ENCODE assay signal across 19 mouse cellular contexts in genomic region chr6:48065587-48066075, GRCm38 (mm10).
"Had no signal": no experiment of that assay in that cellular context is flagged by ENCODE, and none has a peak within 500 bp of the region (broad histone marks: within the 10 kb centered on the region; RNA-seq: fewer than 3 reads in every experiment).

No protein-coding gene starts in this region.

- H3K27me3 ChIP-seq: kidney, embryonic 15.5 days; limb, embryonic 12.5 days; limb, embryonic 15.5 days; liver, embryonic 13.5 days; midbrain, embryonic 12.5 days; midbrain, embryonic 15.5 days; neural tube, embryonic 12.5 days; neural tube, embryonic 15.5 days; stomach, embryonic 15.5 days had no signal

- H3K4me1 ChIP-seq: kidney, embryonic 15.5 days; limb, embryonic 12.5 days; limb, embryonic 15.5 days; midbrain, embryonic 12.5 days; midbrain, embryonic 15.5 days; neural tube, embryonic 12.5 days; neural tube, embryonic 15.5 days; stomach, embryonic 15.5 days had no signal

- H3K4me3 ChIP-seq: kidney, embryonic 15.5 days; limb, embryonic 12.5 days; limb, embryonic 15.5 days; liver, embryonic 13.5 days; midbrain, embryonic 12.5 days; midbrain, embryonic 15.5 days; neural tube, embryonic 12.5 days; neural tube, embryonic 15.5 days; stomach, embryonic 15.5 days had no signal

- H3K4me2 ChIP-seq: kidney, embryonic 15.5 days; limb, embryonic 12.5 days; limb, embryonic 15.5 days; liver, embryonic 13.5 days; midbrain, embryonic 12.5 days; midbrain, embryonic 15.5 days; neural tube, embryonic 12.5 days; neural tube, embryonic 15.5 days; stomach, embryonic 15.5 days had no signal

- H3K27ac ChIP-seq: kidney, embryonic 15.5 days; limb, embryonic 12.5 days; limb, embryonic 15.5 days; liver, embryonic 13.5 days; midbrain, embryonic 12.5 days; midbrain, embryonic 15.5 days; neural tube, embryonic 12.5 days; neural tube, embryonic 15.5 days; stomach, embryonic 15.5 days had no signal

- H3K9ac ChIP-seq: kidney, embryonic 15.5 days; limb, embryonic 12.5 days; limb, embryonic 15.5 days; liver, embryonic 13.5 days; midbrain, embryonic 12.5 days; midbrain, embryonic 15.5 days; neural tube, embryonic 12.5 days; neural tube, embryonic 15.5 days; stomach, embryonic 15.5 days had no signal

- ATAC-seq: midbrain, embryonic 15.5 days had no signal

- DNase-seq: kidney, postnatal 10 days; kidney, postnatal 4 days; left cerebral cortex, postnatal 4 days; liver, embryonic 13.5 days; lung, adult 2 months; lung, postnatal 14 days; lung, postnatal 4 days; retina, postnatal 1 day; right cerebral cortex, postnatal 25 days; spleen, adult 18-20 months; thymus, postnatal 36 days had no signal

- H3K9me3 ChIP-seq: kidney, embryonic 15.5 days; limb, embryonic 12.5 days; limb, embryonic 15.5 days; liver, embryonic 13.5 days; midbrain, embryonic 12.5 days; midbrain, embryonic 15.5 days; neural tube, embryonic 12.5 days; neural tube, embryonic 15.5 days; stomach, embryonic 15.5 days had no signal
